ENCODE assay signal across 8 mouse cellular contexts in genomic region chr1:74042711-74043467, GRCm38 (mm10).
DNase-seq lines count a peak whose midpoint lies in the region; ATAC-seq and TF ChIP-seq lines count a peak whose summit lies in the region.

No protein-coding gene starts in this region.

- H3K9me3 ChIP-seq in heart, embryonic 14.5 days (ENCODE audit: control insufficient read depth, low read length) = no peaks in the 10 kb centered on the region
- H3K9me3 ChIP-seq in limb, embryonic 11.5 days (ENCODE audit: control insufficient read depth, low read length) = no peaks in the 10 kb centered on the region

- peak overlapping the region; percentile 75 to 85 for H3K27ac ChIP-seq in heart, embryonic 14.5 days (replicated peaks in 1 of 2; ENCODE audit: control insufficient read depth in 1 of 2, insufficient read depth in 1 of 2, low read depth in 2 of 2, low read length in 2 of 2)
- peak overlapping the region; percentile 86 for H3K27ac ChIP-seq in embryonic fibroblast, embryonic 13.5 days (ENCODE audit: insufficient read depth, low read length)
- H3K27ac ChIP-seq in limb, embryonic 11.5 days (replicated peaks; ENCODE audit: low read depth, low read length) = peak overlapping the region; percentile 96

- peaks cover 72 to 86% of the 10 kb centered on the region in 2 experiments for H3K4me1 ChIP-seq in heart, embryonic 14.5 days (ENCODE audit: control insufficient read depth in 2 of 2, insufficient read depth in 2 of 2, low read length in 2 of 2)
- H3K4me1 ChIP-seq in embryonic fibroblast, embryonic 13.5 days (ENCODE audit: control insufficient read depth, insufficient read depth, low read length) = peaks cover 31% of the 10 kb centered on the region
- peaks cover 56% of the 10 kb centered on the region for H3K4me1 ChIP-seq in limb, embryonic 11.5 days (ENCODE audit: control insufficient read depth, insufficient read depth, low read length)

- no peak overlapping the region for H3K4me3 ChIP-seq in heart, embryonic 14.5 days (ENCODE audit: control insufficient read depth in 1 of 2, insufficient read depth in 1 of 2, low read depth in 1 of 2, low read length in 2 of 2)
- no peak overlapping the region for H3K4me3 ChIP-seq in C2C12 (ENCODE audit: insufficient read depth, poor library complexity, severe bottlenecking)
- H3K4me3 ChIP-seq in embryonic fibroblast, embryonic 13.5 days (ENCODE audit: insufficient read depth, low read length) = no peak overlapping the region
- no peak overlapping the region for H3K4me3 ChIP-seq in limb, embryonic 11.5 days (ENCODE audit: low read depth, low read length)

- no peak for DNase-seq in heart, postnatal 36 days
- DNase-seq in limb, embryonic 11.5 days (ENCODE audit: low spot score) = no peak
- DNase-seq in embryo, embryonic 10.5 days (ENCODE audit: low spot score) = no peak
- DNase-seq in testis, postnatal 14 days (ENCODE audit: low spot score) = no peak
- DNase-seq in thymus, postnatal 36 days = no peak

- H3K9ac ChIP-seq in heart, embryonic 14.5 days (ENCODE audit: low read length) = peak overlapping the region; percentile 59
- H3K9ac ChIP-seq in limb, embryonic 11.5 days (ENCODE audit: low read length) = no peak overlapping the region; the same call in 1 of the 2 replicates

- 0 out of 2 replicates have a peak, but pooled peaks cover 6% of the 10 kb centered on the region for H3K36me3 ChIP-seq in heart, embryonic 14.5 days (ENCODE audit: control insufficient read depth, insufficient read depth, low read length)
- H3K36me3 ChIP-seq in C2C12 (ENCODE audit: control insufficient read depth, insufficient read depth) = no peaks in the 10 kb centered on the region
- H3K36me3 ChIP-seq in limb, embryonic 11.5 days (ENCODE audit: control insufficient read depth, insufficient read depth, low read length) = no peaks in the 10 kb centered on the region

- H3K27me3 ChIP-seq in heart, embryonic 14.5 days (ENCODE audit: control insufficient read depth, insufficient read depth, low read length) = no peaks in the 10 kb centered on the region
- H3K27me3 ChIP-seq in C2C12 (ENCODE audit: control insufficient read depth, insufficient read depth, insufficient read length) = no peaks in the 10 kb centered on the region
- no peaks in the 10 kb centered on the region for H3K27me3 ChIP-seq in limb, embryonic 11.5 days (ENCODE audit: control insufficient read depth, insufficient read depth, low read length)

- H3ac ChIP-seq in C2C12 (ENCODE audit: control insufficient read depth, insufficient read length, low read depth) = peak overlapping the region; percentile 0

- TF ChIP-seq CTCF in C2C12 (IDR thresholded peaks at IDR 0.05; ENCODE audit: control insufficient read depth, insufficient read depth, insufficient read length) = no peak
- no peak for TF ChIP-seq CTCF in embryonic fibroblast, embryonic 13.5 days (IDR thresholded peaks at IDR 0.05; ENCODE audit: borderline replicate concordance, insufficient read depth, low read length)

- TF ChIP-seq POLR2A in embryonic fibroblast, embryonic 13.5 days (IDR thresholded peaks at IDR 0.05; ENCODE audit: low read depth, low read length) = no peak

- WGBS in heart, embryonic 14.5 days = 38% methylated on average over 3 of the region's 3 CpGs
- WGBS in limb, embryonic 11.5 days = 45% methylated on average over 3 of the region's 3 CpGs

- H3K79me2 ChIP-seq in C2C12 (ENCODE audit: control insufficient read depth, insufficient read depth) = peaks cover 20% of the 10 kb centered on the region

- intact Hi-C loops in heart, postnatal 36 days (cut with DNase I) = no loop called here

- peak overlapping the region; percentile 43 for H3K4me2 ChIP-seq in heart, embryonic 14.5 days (ENCODE audit: low read length)
- no peak overlapping the region for H3K4me2 ChIP-seq in limb, embryonic 11.5 days (ENCODE audit: low read depth, severe bottlenecking)

- H3K79me3 ChIP-seq in C2C12 (ENCODE audit: low read depth) = no peaks in the 10 kb centered on the region

- peak; percentile 32 for ATAC-seq in heart, embryonic 14.5 days (ENCODE audit: insufficient number of reproducible peaks, insufficient read depth, low FRiP score, low read depth)
- ATAC-seq in limb, embryonic 11.5 days (ENCODE audit: insufficient number of reproducible peaks, low FRiP score, low TSS enrichment, low read depth) = no peak

TF ChIP-seq in C2C12, 6 proteins besides CTCF, POLR2A, EP300 and RAD21:
- TF ChIP-seq USF1 (IDR thresholded peaks at IDR 0.05; ENCODE audit: low read depth) (no peak), CEBPB (IDR thresholded peaks at IDR 0.05; ENCODE audit: low read depth) (no peak), FOSL1 (IDR thresholded peaks at IDR 0.05; ENCODE audit: insufficient read depth, low read length, poor library complexity, severe bottlenecking) (no peak), MYOD1 (IDR thresholded peaks at IDR 0.05; ENCODE audit: control insufficient read depth, insufficient read length, low read depth) (no peak), MYOG (IDR thresholded peaks at IDR 0.05; ENCODE audit: control insufficient read depth, extremely low read depth, insufficient read length) (no peak), MAX (IDR thresholded peaks at IDR 0.05) (no peak)
TF ChIP-seq in C2C12: peak in this region for 0.
